Mouse (Mus musculus): ENCODE results near the gene Clcf1. TPM values are rescaled to one million over a fixed set of nuclear protein-coding genes. Genes with fewer than 3 reads are reported as not detected.
A peak's percentile ranks its signal among the peaks of the same experiment; 100 is the strongest.

Clcf1 gene
- polyA plus RNA-seq, 1 experiment, result 5.0 TPM

- DNase-seq, result peak; percentile 16 to 17
- TF ChIP-seq POLR2A (IDR thresholded peaks at IDR 0.05; ENCODE audit: borderline replicate concordance, insufficient read depth, low read length), result no peak
- TF ChIP-seq CTCF (IDR thresholded peaks at IDR 0.05; ENCODE audit: borderline replicate concordance, insufficient read depth, low read depth, low read length), result no peak
- 47% methylated on average over 13 of the region's 13 CpGs for WGBS
- H3K27me3 ChIP-seq (ENCODE audit: control insufficient read depth, insufficient read depth, low read length), result no peaks in the 10 kb centered on the region
- H3K27ac ChIP-seq (ENCODE audit: insufficient read depth, low read length), result no peak overlapping the region
- H3K4me3 ChIP-seq (replicated peaks; ENCODE audit: insufficient read depth, low read depth, low read length), result no peak overlapping the region
- H3K4me1 ChIP-seq (ENCODE audit: control insufficient read depth, insufficient read depth, low read length), result peaks cover 5% of the 10 kb centered on the region
Measured at GRCm38 (mm10) chr19:4171393-4172290, 42.4 kb upstream of the Clcf1 start.

GRCm38 (mm10) chr19:4172925-4173324, 41.1 kb upstream of the Clcf1 start:
- no peak overlapping the region for H3K4me3 ChIP-seq (replicated peaks; ENCODE audit: insufficient read depth, low read depth, low read length)
- H3K27me3 ChIP-seq (ENCODE audit: control insufficient read depth, insufficient read depth, low read length), result no peaks in the 10 kb centered on the region
- DNase-seq, result no peak
- WGBS, result 75% methylated on average over 11 of the region's 11 CpGs
- TF ChIP-seq POLR2A (IDR thresholded peaks at IDR 0.05; ENCODE audit: borderline replicate concordance, insufficient read depth, low read length) (no peak), CTCF (IDR thresholded peaks at IDR 0.05; ENCODE audit: borderline replicate concordance, insufficient read depth, low read depth, low read length) (no peak)
- H3K4me1 ChIP-seq (ENCODE audit: control insufficient read depth, insufficient read depth, low read length), result peaks cover 5% of the 10 kb centered on the region
- H3K27ac ChIP-seq (ENCODE audit: insufficient read depth, low read length), result no peak overlapping the region

GRCm38 (mm10) chr19:4175368-4175947, 38.6 kb upstream of the Clcf1 start, which contains the start of gene Carns1:
Carns1 (minus strand) TSS chr19:4175479.
- whole genome bisulfite sequencing, result 12% methylated on average over 11 of the region's 11 CpGs
- TF ChIP-seq CTCF (IDR thresholded peaks at IDR 0.05; ENCODE audit: borderline replicate concordance, insufficient read depth, low read depth, low read length), result no peak
- no peak for TF ChIP-seq POLR2A (IDR thresholded peaks at IDR 0.05; ENCODE audit: borderline replicate concordance, insufficient read depth, low read length)
- no peaks in the 10 kb centered on the region; the same call in 1 of the 2 replicates for H3K4me1 ChIP-seq (ENCODE audit: control insufficient read depth, insufficient read depth, low read length)
- no peak within 1 kb of the TSS for H3K27ac ChIP-seq (ENCODE audit: insufficient read depth, low read length)
- no peaks in the 10 kb centered on the region for H3K27me3 ChIP-seq (ENCODE audit: control insufficient read depth, insufficient read depth, low read length)
- peak; percentile 20 to 24 for DNase-seq
- H3K4me3 ChIP-seq (replicated peaks; ENCODE audit: insufficient read depth, low read depth, low read length), result no peak within 1 kb of the TSS

- H3K4me3 ChIP-seq (replicated peaks; ENCODE audit: insufficient read depth, low read depth, low read length), result no peak overlapping the region
- TF ChIP-seq POLR2A (IDR thresholded peaks at IDR 0.05; ENCODE audit: borderline replicate concordance, insufficient read depth, low read length), result no peak
- no peak for TF ChIP-seq CTCF (IDR thresholded peaks at IDR 0.05; ENCODE audit: borderline replicate concordance, insufficient read depth, low read depth, low read length)
- DNase-seq, result no peak
- 90% methylated on average over 7 of the region's 7 CpGs for WGBS
- H3K27ac ChIP-seq (ENCODE audit: insufficient read depth, low read length), result no peak overlapping the region
- no peaks in the 10 kb centered on the region for H3K27me3 ChIP-seq (ENCODE audit: control insufficient read depth, insufficient read depth, low read length)
- H3K4me1 ChIP-seq (ENCODE audit: control insufficient read depth, insufficient read depth, low read length), result no peaks in the 10 kb centered on the region; the same call in 1 of the 2 replicates
Measured at GRCm38 (mm10) chr19:4180411-4180810, 33.6 kb upstream of the Clcf1 start.

- Histone ChIP-seq H3K27ac (ENCODE audit: insufficient read depth, low read length) (no peak overlapping the region), H3K4me3 (replicated peaks; ENCODE audit: insufficient read depth, low read depth, low read length) (no peak overlapping the region), H3K27me3 (ENCODE audit: control insufficient read depth, insufficient read depth, low read length) (no peaks in the 10 kb centered on the region), H3K4me1 (ENCODE audit: control insufficient read depth, insufficient read depth, low read length) (no peaks in the 10 kb centered on the region)
- no peak for TF ChIP-seq POLR2A (IDR thresholded peaks at IDR 0.05; ENCODE audit: borderline replicate concordance, insufficient read depth, low read length)
- TF ChIP-seq CTCF (IDR thresholded peaks at IDR 0.05; ENCODE audit: borderline replicate concordance, insufficient read depth, low read depth, low read length), result no peak
- whole genome bisulfite sequencing, result 46% methylated on average over 3 of the region's 3 CpGs
- no peak for DNase-seq
Measured at GRCm38 (mm10) chr19:4181892-4182291, 32.1 kb upstream of the Clcf1 start.

- TF ChIP-seq CTCF (IDR thresholded peaks at IDR 0.05; ENCODE audit: borderline replicate concordance, insufficient read depth, low read depth, low read length) (no peak), POLR2A (IDR thresholded peaks at IDR 0.05; ENCODE audit: borderline replicate concordance, insufficient read depth, low read length) (no peak)
- H3K27me3 ChIP-seq (ENCODE audit: control insufficient read depth, insufficient read depth, low read length), result no peaks in the 10 kb centered on the region
- no peak for DNase-seq
- no peaks in the 10 kb centered on the region for H3K4me1 ChIP-seq (ENCODE audit: control insufficient read depth, insufficient read depth, low read length)
- peak overlapping the region; percentile 74; the same call in 1 of the 2 replicates for H3K27ac ChIP-seq (ENCODE audit: insufficient read depth, low read length)
- WGBS, result 70% methylated on average over 2 of the region's 2 CpGs
- no peak overlapping the region for H3K4me3 ChIP-seq (replicated peaks; ENCODE audit: insufficient read depth, low read depth, low read length)
Measured at GRCm38 (mm10) chr19:4183689-4184088, 30.3 kb upstream of the Clcf1 start.

GRCm38 (mm10) chr19:4184976-4185975, 28.8 kb upstream of the Clcf1 start:
- Histone ChIP-seq H3K4me3 (replicated peaks; ENCODE audit: insufficient read depth, low read depth, low read length) (no peak overlapping the region), H3K4me1 (ENCODE audit: control insufficient read depth, insufficient read depth, low read length) (no peaks in the 10 kb centered on the region), H3K27me3 (ENCODE audit: control insufficient read depth, insufficient read depth, low read length) (no peaks in the 10 kb centered on the region), H3K27ac (ENCODE audit: insufficient read depth, low read length) (no peak overlapping the region)
- 63% methylated on average over 15 of the region's 15 CpGs for WGBS
- DNase-seq, result no peak
- TF ChIP-seq POLR2A (IDR thresholded peaks at IDR 0.05; ENCODE audit: borderline replicate concordance, insufficient read depth, low read length), result no peak
- TF ChIP-seq CTCF (IDR thresholded peaks at IDR 0.05; ENCODE audit: borderline replicate concordance, insufficient read depth, low read depth, low read length), result no peak
